Mouse (Mus musculus): ENCODE results near the gene Zfp523. TPM values are rescaled to one million over a fixed set of nuclear protein-coding genes. Genes with fewer than 3 reads are reported as not detected.

Gene Zfp523
- polyA plus RNA-seq, 1 experiment from 2014 or later: 11.7 TPM

- Histone ChIP-seq H3K4me3 (ENCODE audit: inconsistent target) (no peak overlapping the region), H3K79me2 (ENCODE audit: inconsistent target) (no peaks in the 10 kb centered on the region), H3K27ac (no peak overlapping the region), H3K36me3 (ENCODE audit: inconsistent target) (no peaks in the 10 kb centered on the region)
- WGBS (ENCODE audit: missing documents): 4% methylated on average over 9 of the region's 9 CpGs
Observed at GRCm38 (mm10) chr17:28143751-28144150, 33.2 kb upstream of the Zfp523 start.

DNA sequence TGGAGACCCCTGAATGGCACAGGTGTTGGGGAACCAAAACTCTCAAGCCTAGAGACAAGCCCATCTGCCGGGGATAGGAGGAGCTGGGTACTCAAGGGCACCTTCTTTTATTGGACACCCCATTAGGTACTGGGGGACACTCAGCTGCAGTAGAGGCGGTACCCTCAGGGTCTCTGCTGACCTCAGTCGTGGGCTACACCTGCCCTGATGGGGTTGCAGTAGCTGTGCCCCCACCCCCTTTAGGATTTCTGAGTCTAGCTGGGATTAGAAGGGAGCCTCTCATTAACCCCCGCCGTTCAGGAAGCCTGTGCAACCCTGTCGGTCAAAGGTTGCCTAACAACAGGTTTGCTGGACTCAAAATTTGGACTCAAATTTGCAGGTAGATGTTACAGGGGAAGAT lies 32.7 kb upstream of the Zfp523 start:
- WGBS (ENCODE audit: missing documents): 22% methylated on average over 6 of the region's 6 CpGs
- H3K27ac ChIP-seq: no peak overlapping the region
- H3K36me3 ChIP-seq (ENCODE audit: inconsistent target): no peaks in the 10 kb centered on the region
- H3K79me2 ChIP-seq (ENCODE audit: inconsistent target): no peaks in the 10 kb centered on the region
- H3K4me3 ChIP-seq (ENCODE audit: inconsistent target): no peak overlapping the region

- Histone ChIP-seq H3K4me3 (ENCODE audit: inconsistent target) (no peak overlapping the region), H3K27ac (no peak overlapping the region), H3K79me2 (ENCODE audit: inconsistent target) (no peaks in the 10 kb centered on the region), H3K36me3 (ENCODE audit: inconsistent target) (no peaks in the 10 kb centered on the region)
- 88% methylated on average over 3 of the region's 3 CpGs for WGBS (ENCODE audit: missing documents)
Observed at GRCm38 (mm10) chr17:28148288-28148687, 28.6 kb upstream of the Zfp523 start.

DNA sequence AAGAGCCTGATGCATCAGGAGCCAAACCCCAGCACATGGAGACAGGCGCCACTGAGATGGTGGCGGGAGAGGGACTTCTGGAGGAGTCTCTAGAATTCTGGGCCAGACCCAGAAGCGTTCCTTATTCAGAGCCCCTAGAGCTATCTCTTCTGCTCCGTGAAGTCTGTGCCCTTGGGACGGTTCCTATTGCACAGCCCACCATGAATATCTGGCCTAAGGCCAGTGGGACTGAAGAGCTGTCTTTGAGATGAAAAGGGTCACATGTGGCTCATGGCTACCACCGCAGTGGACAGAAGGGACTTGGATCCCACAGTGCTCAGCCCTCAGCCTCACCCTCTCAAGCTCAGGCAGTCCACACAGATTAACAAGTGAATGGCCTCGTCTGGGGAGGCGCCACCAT lies 27.2 kb upstream of the Zfp523 start:
- no peaks in the 10 kb centered on the region for H3K36me3 ChIP-seq (ENCODE audit: inconsistent target)

DNA sequence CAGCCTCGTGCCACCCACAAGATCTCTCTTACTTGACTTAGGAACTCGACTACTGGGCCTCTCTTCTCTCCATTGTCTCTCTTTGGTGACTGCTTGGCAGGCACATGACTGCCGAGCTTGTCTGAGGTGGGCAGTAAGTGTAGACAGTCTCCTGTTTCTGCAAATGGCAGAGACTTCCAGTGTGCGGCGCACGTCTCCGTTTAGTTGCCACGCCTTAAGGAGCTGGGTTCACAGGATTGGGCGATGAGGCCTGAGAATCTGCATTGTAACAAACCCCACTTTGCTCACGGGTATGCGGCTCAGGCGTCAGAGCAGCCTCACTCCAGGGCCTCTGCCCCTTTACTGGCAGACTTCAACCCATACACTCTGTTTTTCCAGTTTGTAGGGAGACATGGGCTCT lies 26.5 kb upstream of the Zfp523 start:
- Histone ChIP-seq H3K27ac (no peak overlapping the region), H3K36me3 (ENCODE audit: inconsistent target) (no peaks in the 10 kb centered on the region), H3K4me3 (ENCODE audit: inconsistent target) (no peak overlapping the region), H3K79me2 (ENCODE audit: inconsistent target) (no peaks in the 10 kb centered on the region)
- 86% methylated on average over 12 of the region's 12 CpGs for WGBS (ENCODE audit: missing documents)

More for the DNA sequence above, 27.2 kb upstream of the Zfp523 start:
- H3K27ac ChIP-seq: no peak overlapping the region
- no peak overlapping the region for H3K4me3 ChIP-seq (ENCODE audit: inconsistent target)
- H3K79me2 ChIP-seq (ENCODE audit: inconsistent target): no peaks in the 10 kb centered on the region
- 88% methylated on average over 6 of the region's 8 CpGs for WGBS (ENCODE audit: missing documents)

- 91% methylated on average over 6 of the region's 6 CpGs for WGBS (ENCODE audit: missing documents)
- Histone ChIP-seq H3K79me2 (ENCODE audit: inconsistent target) (no peaks in the 10 kb centered on the region), H3K27ac (no peak overlapping the region), H3K36me3 (ENCODE audit: inconsistent target) (no peaks in the 10 kb centered on the region), H3K4me3 (ENCODE audit: inconsistent target) (no peak overlapping the region)
Observed at GRCm38 (mm10) chr17:28153095-28153494, 23.8 kb upstream of the Zfp523 start.

DNA sequence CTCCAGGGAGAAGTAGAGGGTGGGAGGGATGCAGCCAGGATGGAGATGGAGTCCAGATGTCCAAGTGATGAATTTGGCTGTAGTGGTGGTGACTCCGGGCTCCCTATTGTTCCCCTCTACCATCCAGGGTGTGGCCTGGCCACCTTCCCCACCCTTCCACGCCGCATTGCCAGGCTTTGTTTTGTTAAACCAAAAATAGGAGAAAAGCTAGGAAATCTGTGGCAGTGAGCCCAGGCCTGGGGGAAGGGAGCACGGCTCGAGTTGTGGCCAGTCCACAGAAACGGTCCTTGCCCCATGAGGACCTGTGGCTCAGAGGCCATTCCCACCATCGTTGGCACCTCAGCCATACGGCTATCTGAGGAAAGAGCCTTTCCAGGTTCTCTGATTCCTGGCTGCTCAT lies 22.0 kb upstream of the Zfp523 start:
- H3K79me2 ChIP-seq (ENCODE audit: inconsistent target): no peaks in the 10 kb centered on the region
- no peak overlapping the region for H3K4me3 ChIP-seq (ENCODE audit: inconsistent target)
- H3K27ac ChIP-seq: no peak overlapping the region
- 90% methylated on average over 7 of the region's 8 CpGs for WGBS (ENCODE audit: missing documents)
- no peaks in the 10 kb centered on the region for H3K36me3 ChIP-seq (ENCODE audit: inconsistent target)

GRCm38 (mm10) chr17:28160361-28160760 lies 16.6 kb upstream of the Zfp523 start:
- no peak overlapping the region for H3K4me3 ChIP-seq (ENCODE audit: inconsistent target)

GRCm38 (mm10) chr17:28161310-28161881 lies 15.5 kb upstream of the Zfp523 start:
- Histone ChIP-seq H3K79me2 (ENCODE audit: inconsistent target) (no peaks in the 10 kb centered on the region), H3K36me3 (ENCODE audit: inconsistent target) (no peaks in the 10 kb centered on the region), H3K4me3 (ENCODE audit: inconsistent target) (no peak overlapping the region), H3K27ac (no peak overlapping the region)
- WGBS (ENCODE audit: missing documents): 27% methylated on average over 9 of the region's 11 CpGs

More at GRCm38 (mm10) chr17:28160361-28160760, 16.6 kb upstream of the Zfp523 start:
- Histone ChIP-seq H3K27ac (no peak overlapping the region), H3K79me2 (ENCODE audit: inconsistent target) (no peaks in the 10 kb centered on the region), H3K36me3 (ENCODE audit: inconsistent target) (no peaks in the 10 kb centered on the region)
- WGBS (ENCODE audit: missing documents): 81% methylated on average over 8 of the region's 10 CpGs

GRCm38 (mm10) chr17:28163666-28164065 lies 13.3 kb upstream of the Zfp523 start:
- 26% methylated on average over 6 of the region's 6 CpGs for WGBS (ENCODE audit: missing documents)
- Histone ChIP-seq H3K36me3 (ENCODE audit: inconsistent target) (no peaks in the 10 kb centered on the region), H3K27ac (no peak overlapping the region), H3K4me3 (ENCODE audit: inconsistent target) (no peak overlapping the region), H3K79me2 (ENCODE audit: inconsistent target) (no peaks in the 10 kb centered on the region)

DNA sequence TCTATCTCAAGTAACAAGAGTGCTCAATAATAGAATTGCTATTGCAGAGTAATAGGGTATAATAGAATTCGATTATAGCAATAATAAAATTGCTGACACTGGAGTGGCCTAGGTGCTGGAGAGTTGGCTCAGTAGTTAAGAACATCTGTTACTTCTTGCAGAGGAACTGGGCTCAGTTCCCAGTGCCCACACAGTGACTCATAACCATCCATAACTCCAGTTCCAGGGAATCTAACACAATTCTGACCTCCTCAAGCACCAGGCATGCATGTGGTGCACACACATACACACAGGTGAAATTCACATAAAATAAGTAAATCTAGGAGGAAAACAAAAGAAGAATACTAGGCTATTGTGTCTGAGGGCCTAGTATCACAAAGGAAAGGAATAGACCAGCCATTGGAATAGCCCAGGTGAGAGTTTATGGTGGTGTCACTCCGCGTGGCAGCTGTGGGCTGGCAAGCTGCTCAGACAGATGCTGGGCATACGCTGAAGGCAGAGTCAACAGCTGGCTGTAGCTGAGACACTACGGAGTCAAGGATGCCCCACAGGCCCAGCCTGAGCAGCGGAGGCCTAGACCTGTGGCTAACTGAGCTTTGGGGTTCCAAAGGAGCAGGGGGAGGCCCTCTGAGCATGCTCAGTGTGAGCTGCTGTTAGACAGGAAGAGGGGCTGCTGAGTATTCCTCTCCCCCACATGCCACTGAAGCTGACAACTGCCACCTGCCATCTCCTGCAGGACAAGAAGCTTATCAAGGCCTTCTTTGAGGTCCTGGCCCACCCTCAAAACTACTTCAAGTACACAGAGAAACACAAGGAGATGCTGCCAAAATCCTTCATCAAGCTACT lies 6.2 kb upstream of the Zfp523 start:
- Histone ChIP-seq H3K27ac (no peak overlapping the region), H3K4me3 (ENCODE audit: inconsistent target) (no peak overlapping the region), H3K79me2 (ENCODE audit: inconsistent target) (no peaks in the 10 kb centered on the region), H3K36me3 (ENCODE audit: inconsistent target) (no peaks in the 10 kb centered on the region)
- 92% methylated on average over 6 of the region's 6 CpGs for WGBS (ENCODE audit: missing documents)

DNA sequence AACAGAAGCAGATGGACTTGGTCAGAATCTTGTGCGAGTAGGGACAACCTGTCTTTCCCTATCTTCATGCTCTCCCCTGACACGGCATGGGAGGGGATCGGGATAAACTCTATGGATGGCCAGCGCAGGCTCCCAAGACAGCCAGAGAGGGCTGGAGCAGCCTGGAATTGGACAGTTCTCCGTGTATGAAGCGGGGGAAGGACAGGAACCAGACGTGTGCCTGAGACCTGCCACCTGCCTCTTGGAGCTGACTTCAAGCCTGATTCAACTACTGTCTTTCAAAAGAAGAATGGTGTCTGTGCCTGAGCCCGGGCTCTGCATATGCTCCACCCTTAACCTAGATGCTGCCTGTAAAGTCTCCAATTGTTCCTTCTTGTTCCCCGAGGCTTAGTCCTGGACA lies 4.2 kb upstream of the Zfp523 start:
- Histone ChIP-seq H3K79me2 (ENCODE audit: inconsistent target) (no peaks in the 10 kb centered on the region), H3K27ac (no peak overlapping the region), H3K4me3 (ENCODE audit: inconsistent target) (no peak overlapping the region), H3K36me3 (ENCODE audit: inconsistent target) (no peaks in the 10 kb centered on the region)
- WGBS (ENCODE audit: missing documents): 88% methylated on average over 9 of the region's 9 CpGs

DNA sequence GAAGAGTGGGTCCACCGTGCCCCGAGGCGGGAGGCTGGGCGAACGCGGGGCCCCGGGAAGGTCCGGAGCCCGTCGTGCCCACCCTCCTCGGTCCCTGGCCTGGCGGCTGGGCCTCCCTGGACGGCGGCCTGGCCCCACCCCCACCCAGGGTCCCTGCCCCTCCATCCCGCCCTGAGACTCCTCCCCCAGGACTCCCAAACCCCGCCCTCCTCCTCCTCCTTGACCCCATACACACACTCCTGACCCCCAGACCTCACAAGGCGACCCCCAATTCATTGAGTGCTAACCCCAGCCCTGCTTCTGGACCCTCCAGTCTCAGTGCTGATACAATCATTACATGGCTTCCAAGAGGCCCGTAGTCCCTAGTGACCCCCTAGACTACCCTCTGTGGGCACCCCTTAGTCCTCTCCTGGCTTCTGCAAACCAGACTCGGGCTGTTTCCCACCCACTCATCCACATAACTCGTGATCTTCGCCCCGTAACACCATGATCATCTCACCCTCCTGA lies 664 bp downstream of the Zfp523 start:
- WGBS (ENCODE audit: missing documents): 5% methylated on average over 21 of the region's 22 CpGs
- H3K36me3 ChIP-seq (ENCODE audit: inconsistent target): no peaks in the 10 kb centered on the region
- no peaks in the 10 kb centered on the region for H3K79me2 ChIP-seq (ENCODE audit: inconsistent target)
- no peak overlapping the region for H3K27ac ChIP-seq
- H3K4me3 ChIP-seq (ENCODE audit: inconsistent target): peak overlapping the region; percentile 19

GRCm38 (mm10) chr17:28180331-28180730 lies 3.4 kb downstream of the Zfp523 start:
- Histone ChIP-seq H3K79me2 (ENCODE audit: inconsistent target) (no peaks in the 10 kb centered on the region), H3K27ac (no peak overlapping the region), H3K36me3 (ENCODE audit: inconsistent target) (no peaks in the 10 kb centered on the region), H3K4me3 (ENCODE audit: inconsistent target) (no peak overlapping the region)
- WGBS (ENCODE audit: missing documents): 74% methylated on average over 4 of the region's 4 CpGs

- no peaks in the 10 kb centered on the region for H3K79me2 ChIP-seq (ENCODE audit: inconsistent target)
- H3K4me3 ChIP-seq (ENCODE audit: inconsistent target): no peak overlapping the region
- no peaks in the 10 kb centered on the region for H3K36me3 ChIP-seq (ENCODE audit: inconsistent target)
- 58% methylated on average over 15 of the region's 15 CpGs for WGBS (ENCODE audit: missing documents)
- H3K27ac ChIP-seq: no peak overlapping the region
Observed at GRCm38 (mm10) chr17:28180783-28181544, 4.0 kb downstream of the Zfp523 start.
